In genomic region chr8:48342321-48343066, GRCm38 (mm10) we compare ENCODE assay signal across 13 mouse cellular contexts.
A peak's percentile ranks its signal among the peaks of the same experiment; 100 is the strongest.
DNase-seq lines count a peak whose midpoint lies in the region; ATAC-seq lines count a peak whose summit lies in the region.
"Had no signal": no experiment of that assay in that cellular context is flagged by ENCODE, and none has a peak within 500 bp of the region (broad histone marks: within the 10 kb centered on the region; RNA-seq: fewer than 3 reads in every experiment).

No protein-coding gene starts in this region.

- H3K36me3 ChIP-seq in forebrain, embryonic 13.5 days (ENCODE audit: poor library complexity, severe bottlenecking): no peaks in the 10 kb centered on the region
- H3K36me3 ChIP-seq in midbrain, embryonic 11.5 days (ENCODE audit: control insufficient read depth, insufficient read depth, low read length): no peaks in the 10 kb centered on the region
- H3K36me3 ChIP-seq: heart, embryonic 12.5 days; stomach, embryonic 15.5 days had no signal

- no peaks in the 10 kb centered on the region for H3K9me3 ChIP-seq in forebrain, embryonic 13.5 days (replicated peaks)
- H3K9me3 ChIP-seq in midbrain, embryonic 11.5 days (ENCODE audit: control insufficient read depth, low read length): no peaks in the 10 kb centered on the region
- H3K9me3 ChIP-seq: heart, embryonic 12.5 days; stomach, embryonic 15.5 days had no signal

- H3K27me3 ChIP-seq in forebrain, embryonic 13.5 days: no peaks in the 10 kb centered on the region
- peaks cover 7% of the 10 kb centered on the region; the same call in 1 of the 2 replicates for H3K27me3 ChIP-seq in midbrain, embryonic 11.5 days (ENCODE audit: control insufficient read depth, insufficient read depth, low read length)
- H3K27me3 ChIP-seq: heart, embryonic 12.5 days; stomach, embryonic 15.5 days had no signal

- DNase-seq in right cerebral cortex, postnatal 10 days (ENCODE audit: low spot score in 2 of 2): peak; percentile 41 to 48
- no peak for DNase-seq in right cerebral cortex, postnatal 14 days
- peak; percentile 97 for DNase-seq in midbrain, embryonic 11.5 days (ENCODE audit: low spot score, missing footprints)
- DNase-seq in retina, postnatal 1 day: peak; percentile 61
- no peak for DNase-seq in gastrocnemius, postnatal 10 days
- no peak for DNase-seq in cerebellum, adult 11-12 months
- no peak for DNase-seq in cerebellum, adult 9-10 months
- DNase-seq: cerebellum, adult 18-20 months; kidney, adult 11 months; lung, postnatal 14 days had no signal

- no peak overlapping the region for H3K4me3 ChIP-seq in forebrain, embryonic 13.5 days
- no peak overlapping the region for H3K4me3 ChIP-seq in midbrain, embryonic 11.5 days (ENCODE audit: low read depth, low read length)
- H3K4me3 ChIP-seq: heart, embryonic 12.5 days; stomach, embryonic 15.5 days had no signal

- H3K27ac ChIP-seq in forebrain, embryonic 13.5 days: no peak overlapping the region
- peak overlapping the region; percentile 64 for H3K27ac ChIP-seq in midbrain, embryonic 11.5 days (ENCODE audit: low read depth, low read length)
- H3K27ac ChIP-seq: stomach, embryonic 15.5 days had no signal

- 55% methylated on average over 30 of the region's 30 CpGs for WGBS in forebrain, embryonic 13.5 days
- 38% methylated on average over 30 of the region's 30 CpGs for WGBS in midbrain, embryonic 11.5 days

- H3K4me1 ChIP-seq in forebrain, embryonic 13.5 days: peaks cover 17% of the 10 kb centered on the region; the same call in 1 of the 2 replicates
- peaks cover 23% of the 10 kb centered on the region for H3K4me1 ChIP-seq in midbrain, embryonic 11.5 days (ENCODE audit: control insufficient read depth, insufficient read depth, low read length)
- H3K4me1 ChIP-seq: stomach, embryonic 15.5 days had no signal

- peak overlapping the region; percentile 40 for H3K4me2 ChIP-seq in forebrain, embryonic 13.5 days
- peak overlapping the region; percentile 26; the same call in 1 of the 2 replicates for H3K4me2 ChIP-seq in midbrain, embryonic 11.5 days
- H3K4me2 ChIP-seq: heart, embryonic 12.5 days; stomach, embryonic 15.5 days had no signal

- no peak overlapping the region for H3K9ac ChIP-seq in forebrain, embryonic 13.5 days
- no peak overlapping the region for H3K9ac ChIP-seq in midbrain, embryonic 11.5 days (ENCODE audit: low read length)
- H3K9ac ChIP-seq: heart, embryonic 12.5 days; stomach, embryonic 15.5 days had no signal

- peak; percentile 60 for ATAC-seq in forebrain, embryonic 13.5 days
- ATAC-seq in midbrain, embryonic 11.5 days (ENCODE audit: low FRiP score): peak; percentile 93

Comparison
In these comparisons a context has a peak if more than half of its experiments do, and no peak if none do; other contexts are left out.
1. DNase-seq: peak in right cerebral cortex, postnatal 10 days (2 of 2), midbrain, embryonic 11.5 days (single experiment) and retina, postnatal 1 day (single experiment); none in right cerebral cortex, postnatal 14 days (single experiment), gastrocnemius, postnatal 10 days (single experiment), cerebellum, adult 11-12 months (single experiment) and cerebellum, adult 9-10 months (single experiment).